Mouse (Mus musculus) bone marrow, adult 2 months (tissue): ENCODE results near the gene Ypel4. TPM values are rescaled to one million over a fixed set of nuclear protein-coding genes. Genes with fewer than 3 reads are reported as not detected.
"Not testable (repeated sequence)": the region's sequence is repeated elsewhere in the genome, so short reads cannot be mapped to it uniquely, and the experiment has no call there.

Source experiments
- H3K27ac ChIP-seq: fragments of 200-500 bp; 2 replicates; pipeline ENCODE4 v1.5.1; 2012; ENCODE audit warnings: low read depth, mild to moderate bottlenecking, control low read depth, inconsistent platforms, low read length; ENCODE audit not compliant: control insufficient read depth, poor library complexity, insufficient read depth
- H3K4me1 ChIP-seq: fragments of 200-500 bp; 2 replicates; pipeline ENCODE4 v1.6.1; 2011; ENCODE audit warnings: low read length; ENCODE audit not compliant: control insufficient read depth, insufficient read depth
- H3K4me3 ChIP-seq: fragments of 200-500 bp; replicated peaks from 2 replicates; pipeline ENCODE3; 2011; ENCODE audit warnings: mild to moderate bottlenecking, low read depth, low read length, control low read depth; ENCODE audit not compliant: control insufficient read depth
- CTCF ChIP-seq: fragments of 200-500 bp; IDR thresholded peaks from 2 replicates; pipeline ENCODE4 v1.5.1; 2011; ENCODE audit warnings: low read length, control low read depth; ENCODE audit not compliant: control insufficient read depth, insufficient read depth
- POLR2A ChIP-seq: fragments of 200-500 bp; IDR thresholded peaks from 2 replicates; pipeline ENCODE4 v1.6.1; 2011; ENCODE audit warnings: low read depth, mild to moderate bottlenecking, control low read depth, low read length, borderline replicate concordance; ENCODE audit not compliant: control insufficient read depth
- WGBS: fragments of 180-500 bp; shearing (Covaris S2); methylation state at CpG from one replicate; pipeline ENCODE4 v1.1.7; 2018; 5-methylcytosine and 5-hydroxymethylcytosine counted together
- polyA plus RNA-seq: library from polyadenylated mRNA; stranded (reverse); fragments of >200 nt; gene quantifications from 2 replicates; pipeline ENCODE4 v1.2.4, GENCODE M21; 2011; ENCODE audit warnings: low replicate concordance; ENCODE audit not compliant: missing spikeins, insufficient read depth, insufficient read length

Ypel4 gene
- polyA plus RNA-seq, 1 experiment: 242 TPM

DNA sequence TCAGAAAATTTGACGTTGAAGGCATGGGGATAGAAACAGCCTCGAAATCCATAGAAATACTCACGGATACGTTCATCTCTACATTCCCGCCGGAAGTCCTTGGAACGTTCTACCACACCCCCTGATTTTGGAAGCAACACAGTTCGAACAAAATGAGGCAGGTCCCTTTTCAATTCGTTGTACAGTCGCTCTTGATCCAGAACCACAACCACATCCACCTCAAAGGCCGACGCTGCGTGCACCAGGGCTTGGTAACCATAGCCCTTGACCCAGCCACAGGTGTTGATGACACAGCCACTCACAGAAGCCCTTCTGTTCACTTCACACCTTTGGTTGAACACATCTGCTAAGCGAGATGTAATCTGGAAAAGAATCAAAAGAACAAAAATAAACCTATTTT, 10.0 kb upstream of the Ypel4 start:
- Histone ChIP-seq H3K27ac (no peak overlapping the region), H3K4me3 (no peak overlapping the region), H3K4me1 (no peaks in the 10 kb centered on the region)
- TF ChIP-seq POLR2A: no peak
- no peak for TF ChIP-seq CTCF
- WGBS: 90% methylated on average over 14 of the region's 14 CpGs

DNA sequence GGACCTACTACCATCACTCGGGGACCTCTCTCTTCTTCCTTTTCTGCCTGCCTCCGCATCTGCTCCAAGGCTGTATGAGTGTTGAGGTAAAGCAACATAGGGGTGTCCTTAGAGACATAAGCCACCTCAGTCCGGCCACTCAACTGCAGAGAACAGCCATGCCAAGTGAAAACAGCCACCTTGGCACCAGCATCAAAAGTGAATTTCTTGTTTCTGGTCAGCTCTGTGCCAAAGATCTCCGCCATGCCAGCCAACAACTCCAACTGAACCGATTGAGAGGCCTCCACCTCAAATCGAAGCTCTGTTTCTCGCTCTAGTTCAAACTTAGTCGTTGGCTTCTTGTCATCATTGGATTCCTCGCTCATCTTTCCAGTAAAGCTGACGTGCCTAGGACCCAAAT, 8.1 kb upstream of the Ypel4 start:
- TF ChIP-seq CTCF (no peak), POLR2A (no peak)
- Histone ChIP-seq H3K27ac (no peak overlapping the region), H3K4me3 (no peak overlapping the region), H3K4me1 (no peaks in the 10 kb centered on the region)
- 87% methylated on average over 10 of the region's 10 CpGs for WGBS

DNA sequence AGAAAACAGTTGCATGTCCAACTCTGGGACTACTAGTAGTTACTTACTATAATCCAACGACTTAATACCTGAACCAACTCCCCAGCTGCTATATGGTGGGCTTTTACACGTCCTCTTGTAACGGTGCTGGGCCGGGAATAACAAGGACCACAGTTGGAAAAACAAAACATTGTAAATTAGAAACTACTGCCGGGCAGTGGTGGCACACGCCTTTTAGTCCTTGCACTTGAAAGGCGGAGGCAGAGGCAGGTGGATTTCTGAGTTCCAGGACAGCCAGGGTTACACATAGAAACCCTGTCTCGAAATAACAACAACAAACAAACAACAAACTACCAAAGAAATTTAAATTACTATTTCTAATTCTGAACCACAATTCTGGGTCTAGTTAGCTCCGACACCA, 7.1 kb upstream of the Ypel4 start:
- 2% methylated on average over 9 of the region's 9 CpGs for WGBS
- H3K4me3 ChIP-seq: peak overlapping the region; percentile 76
- TF ChIP-seq POLR2A (no peak), CTCF (no peak)
- no peaks in the 10 kb centered on the region for H3K4me1 ChIP-seq
- no peak overlapping the region for H3K27ac ChIP-seq

DNA sequence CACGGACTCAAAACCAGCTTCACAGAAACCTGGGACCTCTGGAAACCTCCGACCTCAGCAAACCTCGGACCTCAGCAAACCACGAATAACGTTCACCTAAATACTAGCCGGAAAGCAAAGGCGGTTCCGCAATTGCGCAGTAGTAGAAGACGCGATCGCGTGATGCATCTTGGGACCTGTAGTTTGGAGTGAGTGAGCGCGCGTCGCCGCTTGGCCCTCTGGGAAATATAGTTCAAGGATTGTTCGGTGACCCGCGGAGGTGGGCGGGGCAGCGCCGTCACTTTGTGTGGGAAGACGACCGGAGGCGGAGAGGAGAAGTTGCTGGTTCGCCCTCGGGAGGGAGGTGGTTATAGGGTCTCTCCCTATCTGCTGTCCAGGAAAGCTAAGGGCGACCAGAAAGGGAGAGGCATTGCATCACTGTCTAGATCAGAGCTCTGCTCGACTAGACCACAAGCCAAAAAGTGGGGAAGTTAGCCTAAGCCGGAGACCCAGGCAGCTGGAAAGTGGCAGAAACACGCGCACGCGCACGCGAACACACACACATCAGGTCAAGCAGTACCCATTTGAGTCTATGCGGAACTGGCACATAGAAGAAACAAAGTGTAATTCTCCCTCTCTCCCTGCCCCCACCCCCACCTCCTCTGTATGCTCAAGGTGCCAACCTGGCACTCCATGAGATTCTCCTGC, 6.5 kb upstream of the Ypel4 start, which contains the start of gene Clp1:
Gene Clp1, minus strand, starts transcription at position 179 of the 687 bp plus-strand sequence.
- Histone ChIP-seq H3K4me3 (peak within 1 kb of the TSS; percentile 90), H3K27ac (peak within 1 kb of the TSS; percentile 94), H3K4me1 (no peaks in the 10 kb centered on the region)
- TF ChIP-seq POLR2A (peak; percentile 90), CTCF (0 out of 2 replicates have a peak, but pooled peaks have one; percentile 16)
- WGBS: under 1% methylated on average over 39 of the region's 39 CpGs

DNA sequence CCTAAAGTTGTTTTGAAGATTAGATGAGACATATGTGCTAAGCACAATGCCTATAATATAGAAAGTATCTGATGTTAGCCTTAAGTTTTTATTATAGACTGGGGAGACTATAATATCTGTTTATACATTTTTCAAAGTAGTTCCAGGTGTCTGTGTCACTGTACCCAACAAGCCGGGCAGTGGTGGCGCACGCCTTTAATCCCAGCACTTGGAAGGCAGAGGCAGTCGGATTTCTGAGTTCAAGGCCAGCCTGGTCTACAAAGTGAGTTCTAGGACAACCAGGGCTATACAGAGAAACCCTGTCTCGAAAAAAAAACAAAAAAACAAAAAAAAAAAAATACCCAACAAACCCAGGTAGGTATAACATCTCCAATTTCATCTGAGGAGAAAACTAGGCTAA, 5.7 kb upstream of the Ypel4 start:
- not testable (repeated sequence) for H3K4me1 ChIP-seq, H3K27ac ChIP-seq, H3K4me3 ChIP-seq
- 80% methylated on average over 5 of the region's 5 CpGs for WGBS

DNA sequence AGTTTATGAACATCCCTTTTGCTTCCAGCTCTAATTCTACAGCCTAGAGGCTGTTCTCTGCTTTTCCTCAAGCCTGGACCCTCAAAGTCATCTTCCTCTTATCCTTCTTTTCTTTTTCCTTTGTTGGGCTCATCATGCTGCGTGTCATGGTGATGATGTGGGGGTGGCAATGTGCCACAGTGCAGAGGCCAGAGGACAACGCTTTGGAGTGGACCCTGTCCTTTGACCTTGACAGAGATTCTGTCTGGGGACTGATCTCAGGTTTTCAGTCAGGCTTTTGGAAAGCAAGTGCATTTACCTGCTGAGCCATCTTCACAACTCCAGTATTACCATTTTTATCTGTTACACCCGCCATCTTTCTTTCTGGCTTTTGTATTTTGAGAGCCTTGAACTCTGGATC, 2.7 kb upstream of the Ypel4 start:
- Histone ChIP-seq H3K4me3 (no peak overlapping the region), H3K4me1 (no peaks in the 10 kb centered on the region), H3K27ac (no peak overlapping the region)
- 83% methylated on average over 3 of the region's 3 CpGs for WGBS
- TF ChIP-seq POLR2A (no peak), CTCF (no peak)

DNA sequence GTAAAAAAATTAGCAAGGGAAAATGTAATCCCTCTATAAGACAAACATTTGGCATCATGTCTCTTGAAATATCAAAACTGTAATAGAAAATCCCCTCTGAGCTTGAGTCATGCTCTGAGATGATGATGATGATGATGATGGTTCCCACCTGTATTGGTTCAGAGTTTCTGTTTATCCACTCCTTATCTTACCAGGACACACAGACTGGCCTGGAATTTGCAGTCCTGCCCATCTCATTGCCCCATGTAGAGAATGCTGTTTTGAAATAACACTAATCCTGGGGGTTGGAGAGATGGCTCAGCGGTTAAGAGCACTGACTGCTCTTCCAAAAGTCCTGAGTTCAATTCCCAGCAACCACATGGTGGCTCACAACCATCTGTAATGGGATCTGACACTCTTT, 1.5 kb upstream of the Ypel4 start:
- no peak for TF ChIP-seq CTCF
- no peak for TF ChIP-seq POLR2A
- no peak overlapping the region for H3K27ac ChIP-seq
- WGBS: 78% methylated on average over 1 of the region's 1 CpGs
- no peak overlapping the region for H3K4me3 ChIP-seq
- no peaks in the 10 kb centered on the region for H3K4me1 ChIP-seq

DNA sequence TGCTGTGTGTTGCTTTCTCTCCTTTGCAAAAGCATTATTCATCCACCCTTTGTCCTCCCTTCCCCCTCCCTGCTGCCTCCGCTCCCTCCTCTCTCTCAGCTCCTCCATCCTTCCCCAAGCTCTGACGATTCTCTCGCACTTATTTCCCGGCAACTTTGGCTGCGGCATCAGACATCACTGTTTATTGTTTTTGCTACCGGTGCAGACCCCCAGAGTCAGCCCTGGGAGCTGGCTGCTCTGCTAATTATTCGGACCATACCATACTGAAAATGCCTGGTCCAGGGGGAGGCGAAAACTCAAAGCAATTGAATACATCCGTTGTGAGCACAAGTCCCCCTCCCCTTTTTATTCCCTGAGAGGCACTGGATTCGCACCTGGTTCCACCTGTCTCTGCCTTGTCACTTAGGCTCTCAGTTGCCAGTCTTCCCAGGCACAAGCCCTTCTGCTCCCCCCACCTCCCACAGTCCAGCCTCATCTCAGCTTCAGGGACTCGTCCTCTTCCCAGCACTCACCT, 550 bp downstream of the Ypel4 start:
- WGBS: 4% methylated on average over 11 of the region's 11 CpGs
- Histone ChIP-seq H3K27ac (peak overlapping the region; percentile 72), H3K4me3 (peak overlapping the region; percentile 82)

More for the DNA sequence above, 550 bp downstream of the Ypel4 start:
- peaks cover 2% of the 10 kb centered on the region; the same call in 1 of the 2 replicates for H3K4me1 ChIP-seq
- TF ChIP-seq CTCF (no peak), POLR2A (no peak)
